Mouse (Mus musculus): ENCODE measurements around the gene Aagab. TPM values are rescaled to one million over a fixed set of nuclear protein-coding genes. Genes with fewer than 3 reads are reported as not detected.

The Aagab gene
- total and polyA plus RNA-seq, 2 experiments from 2014 or later, result 12.9 to 23.5 TPM

GRCm38 (mm10) chr9:63606594-63606993, 4.1 kb downstream of the Aagab start:
- TF ChIP-seq CTCF (IDR thresholded peaks at IDR 0.05; ENCODE audit: low read depth) (no peak), EP300 (IDR thresholded peaks at IDR 0.05; ENCODE audit: low read depth) (no peak)
- WGBS, result 74% methylated on average over 2 of the region's 2 CpGs
- H3K4me2 ChIP-seq (ENCODE audit: low read depth, low read length), result no peak overlapping the region
- H3K27me3 ChIP-seq (ENCODE audit: control insufficient read depth, insufficient read depth, low read length), result no peaks in the 10 kb centered on the region
- peaks cover 40% of the 10 kb centered on the region for H3K4me1 ChIP-seq (ENCODE audit: control insufficient read depth, insufficient read depth)
- ATAC-seq (ENCODE audit: insufficient read depth, low read depth) (no peak), DNase-seq (ENCODE audit: low spot score) (no peak)
- H3K4me3 ChIP-seq (ENCODE audit: low read depth, low read length), result no peak overlapping the region
- no peak overlapping the region for H3K27ac ChIP-seq (ENCODE audit: low read depth)
- H3K9ac ChIP-seq (replicated peaks; ENCODE audit: low read depth, low read length), result no peak overlapping the region
- H3K36me3 ChIP-seq (replicated peaks; ENCODE audit: control insufficient read depth, insufficient read depth, low read length), result no peaks in the 10 kb centered on the region
- no peaks in the 10 kb centered on the region for H3K9me3 ChIP-seq (replicated peaks; ENCODE audit: control insufficient read depth, low read length)

GRCm38 (mm10) chr9:63608006-63608405, 5.5 kb downstream of the Aagab start:
- Histone ChIP-seq H3K4me1 (ENCODE audit: control insufficient read depth, insufficient read depth) (peaks cover 53% of the 10 kb centered on the region), H3K9ac (replicated peaks; ENCODE audit: low read depth, low read length) (no peak overlapping the region), H3K4me2 (ENCODE audit: low read depth, low read length) (no peak overlapping the region), H3K9me3 (replicated peaks; ENCODE audit: control insufficient read depth, low read length) (no peaks in the 10 kb centered on the region), H3K27ac (ENCODE audit: low read depth) (no peak overlapping the region), H3K27me3 (ENCODE audit: control insufficient read depth, insufficient read depth, low read length) (no peaks in the 10 kb centered on the region), H3K36me3 (replicated peaks; ENCODE audit: control insufficient read depth, insufficient read depth, low read length) (no peaks in the 10 kb centered on the region), H3K4me3 (ENCODE audit: low read depth, low read length) (no peak overlapping the region)
- TF ChIP-seq CTCF (IDR thresholded peaks at IDR 0.05; ENCODE audit: low read depth) (no peak), EP300 (IDR thresholded peaks at IDR 0.05; ENCODE audit: low read depth) (no peak)
- ATAC-seq (ENCODE audit: insufficient read depth, low read depth) (no peak), DNase-seq (ENCODE audit: low spot score) (no peak)
- WGBS, result 75% methylated on average over 6 of the region's 6 CpGs

GRCm38 (mm10) chr9:63609246-63609645, 6.8 kb downstream of the Aagab start:
- 68% methylated on average over 8 of the region's 8 CpGs for WGBS
- TF ChIP-seq EP300 (IDR thresholded peaks at IDR 0.05; ENCODE audit: low read depth), result no peak
- no peak for TF ChIP-seq CTCF (IDR thresholded peaks at IDR 0.05; ENCODE audit: low read depth)
- no peaks in the 10 kb centered on the region for H3K36me3 ChIP-seq (replicated peaks; ENCODE audit: control insufficient read depth, insufficient read depth, low read length)
- ATAC-seq (ENCODE audit: insufficient read depth, low read depth) (no peak), DNase-seq (ENCODE audit: low spot score) (no peak)
- no peak overlapping the region for H3K27ac ChIP-seq (ENCODE audit: low read depth)
- no peak overlapping the region for H3K9ac ChIP-seq (replicated peaks; ENCODE audit: low read depth, low read length)
- no peak overlapping the region for H3K4me3 ChIP-seq (ENCODE audit: low read depth, low read length)
- no peaks in the 10 kb centered on the region for H3K9me3 ChIP-seq (replicated peaks; ENCODE audit: control insufficient read depth, low read length)
- peaks cover 49% of the 10 kb centered on the region for H3K4me1 ChIP-seq (ENCODE audit: control insufficient read depth, insufficient read depth)
- H3K27me3 ChIP-seq (ENCODE audit: control insufficient read depth, insufficient read depth, low read length), result no peaks in the 10 kb centered on the region
- H3K4me2 ChIP-seq (ENCODE audit: low read depth, low read length), result no peak overlapping the region

DNA sequence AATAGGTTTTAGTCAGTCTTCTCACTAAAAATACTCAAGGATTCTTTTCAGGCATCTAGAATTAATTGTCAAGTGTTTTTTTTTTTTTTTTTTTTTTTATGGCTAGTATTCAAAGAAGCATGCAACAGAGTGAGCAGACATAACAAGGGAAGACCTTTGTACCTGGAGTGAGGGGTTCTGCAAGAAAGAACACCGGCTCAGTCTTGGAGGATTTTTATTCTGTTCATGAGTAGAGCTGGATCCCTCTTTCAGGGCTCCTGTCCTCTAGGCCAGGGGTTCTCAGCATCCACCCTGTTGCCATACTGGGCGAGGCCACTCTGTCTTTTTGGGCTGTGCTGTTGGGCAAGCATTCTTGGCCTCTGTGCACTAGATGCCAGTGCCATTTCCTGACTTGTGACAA, 7.3 kb downstream of the Aagab start:
- no peak for DNase-seq (ENCODE audit: low spot score)
- Histone ChIP-seq H3K9me3 (replicated peaks; ENCODE audit: control insufficient read depth, low read length) (no peaks in the 10 kb centered on the region), H3K4me1 (ENCODE audit: control insufficient read depth, insufficient read depth) (peaks cover 46% of the 10 kb centered on the region), H3K27ac (ENCODE audit: low read depth) (no peak overlapping the region), H3K27me3 (ENCODE audit: control insufficient read depth, insufficient read depth, low read length) (no peaks in the 10 kb centered on the region), H3K9ac (replicated peaks; ENCODE audit: low read depth, low read length) (no peak overlapping the region), H3K4me3 (ENCODE audit: low read depth, low read length) (no peak overlapping the region), H3K4me2 (ENCODE audit: low read depth, low read length) (no peak overlapping the region), H3K36me3 (replicated peaks; ENCODE audit: control insufficient read depth, insufficient read depth, low read length) (no peaks in the 10 kb centered on the region)
- TF ChIP-seq EP300 (IDR thresholded peaks at IDR 0.05; ENCODE audit: low read depth), result no peak
- TF ChIP-seq CTCF (IDR thresholded peaks at IDR 0.05; ENCODE audit: low read depth), result no peak
- 95% methylated on average over 2 of the region's 2 CpGs for WGBS
- ATAC-seq (ENCODE audit: insufficient read depth, low read depth), result no peak

DNA sequence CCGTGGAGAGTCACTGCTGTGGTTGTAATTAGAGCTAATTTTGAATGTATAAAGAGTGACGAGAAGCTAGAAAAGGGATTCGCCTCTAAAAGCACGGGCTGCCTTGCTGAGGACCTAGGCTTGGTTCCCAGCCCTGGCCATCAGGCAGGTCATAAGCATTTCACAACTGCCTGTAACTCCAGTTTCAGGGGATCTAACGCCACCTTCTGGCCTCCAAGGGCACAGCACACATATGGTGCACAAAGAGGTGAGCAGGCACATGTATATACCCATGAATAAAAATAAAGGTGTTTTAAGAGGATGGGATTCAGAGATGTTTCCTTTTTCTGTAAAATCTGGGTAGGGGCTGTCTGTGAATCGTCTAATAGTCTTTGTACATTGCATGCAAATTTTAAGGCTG, 7.8 kb downstream of the Aagab start:
- H3K9me3 ChIP-seq (replicated peaks; ENCODE audit: control insufficient read depth, low read length), result no peaks in the 10 kb centered on the region
- TF ChIP-seq CTCF (IDR thresholded peaks at IDR 0.05; ENCODE audit: low read depth), result no peak; the same call in 1 of the 2 replicates
- no peak for TF ChIP-seq EP300 (IDR thresholded peaks at IDR 0.05; ENCODE audit: low read depth)
- DNase-seq (ENCODE audit: low spot score), result no peak
- no peak for ATAC-seq (ENCODE audit: insufficient read depth, low read depth)
- peak overlapping the region; percentile 81; the same call in 1 of the 2 replicates for H3K27ac ChIP-seq (ENCODE audit: low read depth)
- WGBS, result 91% methylated on average over 6 of the region's 6 CpGs
- no peaks in the 10 kb centered on the region for H3K27me3 ChIP-seq (ENCODE audit: control insufficient read depth, insufficient read depth, low read length)
- no peak overlapping the region for H3K9ac ChIP-seq (replicated peaks; ENCODE audit: low read depth, low read length)
- H3K4me3 ChIP-seq (ENCODE audit: low read depth, low read length), result no peak overlapping the region
- H3K36me3 ChIP-seq (replicated peaks; ENCODE audit: control insufficient read depth, insufficient read depth, low read length), result no peaks in the 10 kb centered on the region
- no peak overlapping the region for H3K4me2 ChIP-seq (ENCODE audit: low read depth, low read length)
- H3K4me1 ChIP-seq (ENCODE audit: control insufficient read depth, insufficient read depth), result peaks cover 43% of the 10 kb centered on the region

DNA sequence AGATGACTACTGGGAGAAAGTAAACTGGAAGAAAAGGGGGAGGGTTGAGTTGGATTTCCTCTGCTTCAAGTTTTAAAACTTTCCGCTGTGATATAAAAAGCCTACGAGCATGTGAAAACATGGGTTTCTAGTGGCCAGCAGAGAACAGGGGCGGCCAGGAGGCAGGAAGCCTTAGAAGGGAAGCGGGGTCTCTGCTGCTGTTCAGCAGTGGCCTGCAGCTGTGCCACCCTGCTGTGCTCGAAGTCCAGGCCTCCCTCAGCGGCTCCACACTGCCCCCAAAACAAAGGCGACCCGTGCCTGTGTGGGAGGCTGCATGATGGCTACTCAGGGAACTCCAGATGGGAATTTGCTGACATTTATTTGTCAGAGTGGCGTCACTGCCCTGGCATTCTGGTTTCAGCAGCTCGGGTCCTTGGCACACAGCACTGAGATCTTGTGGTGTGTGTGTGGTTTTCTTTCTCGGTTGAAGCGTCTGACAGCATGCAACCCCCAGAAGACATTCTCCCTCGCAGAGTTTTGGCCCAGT, 8.4 kb downstream of the Aagab start:
- Histone ChIP-seq H3K4me1 (ENCODE audit: control insufficient read depth, insufficient read depth) (peaks cover 39% of the 10 kb centered on the region), H3K27ac (ENCODE audit: low read depth) (peak overlapping the region; percentile 81), H3K9me3 (replicated peaks; ENCODE audit: control insufficient read depth, low read length) (no peaks in the 10 kb centered on the region), H3K9ac (replicated peaks; ENCODE audit: low read depth, low read length) (no peak overlapping the region; the same call in 1 of the 2 replicates), H3K4me2 (ENCODE audit: low read depth, low read length) (peak overlapping the region; percentile 43), H3K27me3 (ENCODE audit: control insufficient read depth, insufficient read depth, low read length) (no peaks in the 10 kb centered on the region), H3K4me3 (ENCODE audit: low read depth, low read length) (no peak overlapping the region), H3K36me3 (replicated peaks; ENCODE audit: control insufficient read depth, insufficient read depth, low read length) (no peaks in the 10 kb centered on the region)
- WGBS, result 15% methylated on average over 13 of the region's 13 CpGs
- peak; percentile 68 for DNase-seq (ENCODE audit: low spot score)
- TF ChIP-seq CTCF (IDR thresholded peaks at IDR 0.05; ENCODE audit: low read depth) (no peak; the same call in 1 of the 2 replicates), EP300 (IDR thresholded peaks at IDR 0.05; ENCODE audit: low read depth) (peak; percentile 55; the same call in 1 of the 2 replicates)
- ATAC-seq (ENCODE audit: insufficient read depth, low read depth), result peak; percentile 74; the same call in 1 of the 2 replicates
